Mouse (Mus musculus): ENCODE data around the gene Tspan31. TPM values are rescaled to one million over a fixed set of nuclear protein-coding genes. Genes with fewer than 3 reads are reported as not detected.

Tspan31 gene
- total and polyA plus RNA-seq, 2 experiments from 2014 or later: 98.1 to 105 TPM

DNA sequence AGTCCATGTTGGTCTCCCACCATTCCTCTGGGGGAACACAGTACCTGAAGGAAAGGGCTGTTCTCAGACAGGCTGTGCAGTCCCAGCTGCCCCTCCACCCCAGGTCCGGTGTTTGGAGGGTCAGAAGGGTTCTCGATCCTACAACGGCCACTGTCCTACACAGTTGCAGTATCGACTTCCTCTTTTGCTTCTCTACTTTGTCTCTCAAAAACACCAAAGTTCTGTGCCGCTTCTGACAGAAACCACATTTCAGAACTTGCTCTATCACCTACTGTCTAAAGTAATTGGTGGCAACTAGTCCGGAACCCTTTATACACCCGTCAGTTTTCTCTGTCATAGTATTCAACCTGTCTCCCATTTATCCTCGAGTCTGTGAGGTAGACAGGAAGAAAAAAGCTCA lies 14.7 kb downstream of the Tspan31 start:
- Histone ChIP-seq H3K4me1 (ENCODE audit: insufficient read depth) (0 out of 2 replicates have a peak, but pooled peaks cover 7% of the 10 kb centered on the region), H3K9me3 (ENCODE audit: low read length) (no peaks in the 10 kb centered on the region), H3K9ac (no peak overlapping the region), H3K4me3 (ENCODE audit: low read depth, low read length) (no peak overlapping the region), H3K36me3 (ENCODE audit: insufficient read depth) (peaks cover 46% of the 10 kb centered on the region), H3K27me3 (ENCODE audit: insufficient read depth, low read length) (peaks cover 5% of the 10 kb centered on the region), H3K4me2 (ENCODE audit: low read depth) (no peak overlapping the region), H3K27ac (ENCODE audit: low read depth, low read length) (no peak overlapping the region)
- 93% methylated on average over 8 of the region's 8 CpGs for WGBS
- ATAC-seq (no peak), DNase-seq (no peak)
- TF ChIP-seq CTCF (IDR thresholded peaks at IDR 0.05; ENCODE audit: low read depth): no peak

DNA sequence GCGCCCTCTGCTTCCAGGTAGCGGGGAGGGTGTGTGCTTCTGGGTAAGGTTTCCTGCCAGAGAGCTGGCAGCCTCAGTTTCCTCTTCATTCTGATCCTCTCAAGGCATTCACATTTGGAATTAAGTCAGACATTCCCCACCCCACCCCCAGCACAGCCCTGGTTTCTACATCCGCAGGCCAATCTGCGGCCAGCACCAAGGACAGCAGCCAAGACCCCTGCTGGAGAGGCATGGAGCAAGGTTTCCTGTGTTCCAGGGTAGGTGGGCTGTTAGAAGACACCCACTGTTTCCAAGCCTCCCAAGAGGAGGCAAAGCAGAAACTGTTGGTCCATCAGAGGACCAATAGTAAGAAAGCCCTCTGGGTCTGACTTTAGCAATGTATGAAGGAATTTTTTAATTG lies 15.4 kb downstream of the Tspan31 start:
- Histone ChIP-seq H3K4me1 (ENCODE audit: insufficient read depth) (0 out of 2 replicates have a peak, but pooled peaks cover 7% of the 10 kb centered on the region), H3K4me2 (ENCODE audit: low read depth) (no peak overlapping the region), H3K36me3 (ENCODE audit: insufficient read depth) (peaks cover 46% of the 10 kb centered on the region), H3K9ac (no peak overlapping the region), H3K4me3 (ENCODE audit: low read depth, low read length) (no peak overlapping the region), H3K9me3 (ENCODE audit: low read length) (no peaks in the 10 kb centered on the region), H3K27me3 (ENCODE audit: insufficient read depth, low read length) (peaks cover 13% of the 10 kb centered on the region), H3K27ac (ENCODE audit: low read depth, low read length) (no peak overlapping the region)
- DNase-seq (no peak), ATAC-seq (no peak)
- 75% methylated on average over 4 of the region's 4 CpGs for WGBS
- TF ChIP-seq CTCF (IDR thresholded peaks at IDR 0.05; ENCODE audit: low read depth): no peak

DNA sequence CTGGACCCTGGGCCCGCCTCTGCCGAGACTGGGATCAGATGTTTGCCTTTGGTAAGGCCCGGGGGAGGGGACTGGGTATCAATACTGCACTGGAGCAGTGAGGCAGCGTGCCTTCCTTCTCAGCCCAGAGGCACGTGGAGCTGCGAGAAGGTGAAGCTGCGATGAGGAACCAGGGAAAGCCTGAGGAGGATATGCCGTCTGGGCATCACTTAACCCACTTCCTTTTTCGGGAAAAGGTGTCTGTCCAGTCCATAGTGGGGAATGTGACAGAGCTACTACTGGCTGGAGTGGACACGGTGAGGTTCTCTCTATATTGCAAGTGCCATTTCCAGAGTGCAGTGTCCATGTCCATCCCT lies 20.0 kb downstream of the Tspan31 start:
- Histone ChIP-seq H3K36me3 (ENCODE audit: insufficient read depth) (peaks cover 18% of the 10 kb centered on the region), H3K4me1 (ENCODE audit: insufficient read depth) (no peaks in the 10 kb centered on the region), H3K4me3 (ENCODE audit: low read depth, low read length) (no peak overlapping the region), H3K9ac (no peak overlapping the region), H3K4me2 (ENCODE audit: low read depth) (no peak overlapping the region), H3K27me3 (ENCODE audit: insufficient read depth, low read length) (peaks cover 32% of the 10 kb centered on the region), H3K27ac (ENCODE audit: low read depth, low read length) (no peak overlapping the region), H3K9me3 (ENCODE audit: low read length) (no peaks in the 10 kb centered on the region)
- no peak for TF ChIP-seq CTCF (IDR thresholded peaks at IDR 0.05; ENCODE audit: low read depth)
- 17% methylated on average over 10 of the region's 10 CpGs for WGBS
- DNase-seq (no peak), ATAC-seq (no peak)

DNA sequence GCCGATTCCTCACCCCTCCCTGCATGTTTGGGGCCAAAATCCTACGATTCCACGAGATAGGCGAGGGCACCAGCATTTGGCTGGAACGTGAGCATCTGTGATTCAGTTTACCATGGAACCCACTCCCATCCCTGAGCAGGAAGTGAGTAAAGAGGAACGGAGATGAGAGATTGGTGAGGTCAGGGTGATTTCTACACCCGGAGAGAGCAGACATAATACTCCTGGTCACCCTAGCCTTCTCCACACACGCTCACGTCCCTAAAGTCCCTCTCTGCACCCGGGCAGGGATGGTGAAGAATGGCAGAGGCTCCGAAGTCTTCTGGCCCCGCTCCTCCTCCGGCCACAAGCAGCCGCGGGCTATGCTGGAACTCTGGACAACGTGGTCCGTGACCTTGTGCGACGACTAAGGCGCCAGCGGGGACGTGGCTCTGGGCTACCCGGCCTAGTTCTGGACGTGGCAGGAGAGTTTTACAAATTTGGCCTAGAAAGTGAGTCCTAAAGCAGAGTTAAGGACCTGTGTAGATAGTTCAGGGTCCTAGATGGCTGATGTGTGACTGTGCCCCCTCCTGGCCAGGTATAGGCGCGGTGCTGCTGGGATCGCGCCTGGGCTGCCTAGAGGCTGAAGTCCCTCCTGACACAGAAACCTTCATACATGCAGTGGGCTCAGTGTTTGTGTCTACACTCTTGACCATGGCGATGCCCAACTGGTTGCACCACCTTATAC lies 20.5 kb downstream of the Tspan31 start:
- H3K4me1 ChIP-seq (ENCODE audit: insufficient read depth): no peaks in the 10 kb centered on the region
- H3K9ac ChIP-seq: no peak overlapping the region
- 3% methylated on average over 29 of the region's 29 CpGs for WGBS
- DNase-seq (no peak), ATAC-seq (no peak)
- H3K36me3 ChIP-seq (ENCODE audit: insufficient read depth): peaks cover 15% of the 10 kb centered on the region; the same call in 1 of the 2 replicates
- H3K27ac ChIP-seq (ENCODE audit: low read depth, low read length): no peak overlapping the region
- peak; percentile 12; the same call in 1 of the 2 replicates for TF ChIP-seq CTCF (IDR thresholded peaks at IDR 0.05; ENCODE audit: low read depth)
- H3K9me3 ChIP-seq (ENCODE audit: low read length): no peaks in the 10 kb centered on the region
- no peak overlapping the region for H3K4me3 ChIP-seq (ENCODE audit: low read depth, low read length)
- H3K27me3 ChIP-seq (ENCODE audit: insufficient read depth, low read length): peaks cover 32% of the 10 kb centered on the region
- H3K4me2 ChIP-seq (ENCODE audit: low read depth): no peak overlapping the region

DNA sequence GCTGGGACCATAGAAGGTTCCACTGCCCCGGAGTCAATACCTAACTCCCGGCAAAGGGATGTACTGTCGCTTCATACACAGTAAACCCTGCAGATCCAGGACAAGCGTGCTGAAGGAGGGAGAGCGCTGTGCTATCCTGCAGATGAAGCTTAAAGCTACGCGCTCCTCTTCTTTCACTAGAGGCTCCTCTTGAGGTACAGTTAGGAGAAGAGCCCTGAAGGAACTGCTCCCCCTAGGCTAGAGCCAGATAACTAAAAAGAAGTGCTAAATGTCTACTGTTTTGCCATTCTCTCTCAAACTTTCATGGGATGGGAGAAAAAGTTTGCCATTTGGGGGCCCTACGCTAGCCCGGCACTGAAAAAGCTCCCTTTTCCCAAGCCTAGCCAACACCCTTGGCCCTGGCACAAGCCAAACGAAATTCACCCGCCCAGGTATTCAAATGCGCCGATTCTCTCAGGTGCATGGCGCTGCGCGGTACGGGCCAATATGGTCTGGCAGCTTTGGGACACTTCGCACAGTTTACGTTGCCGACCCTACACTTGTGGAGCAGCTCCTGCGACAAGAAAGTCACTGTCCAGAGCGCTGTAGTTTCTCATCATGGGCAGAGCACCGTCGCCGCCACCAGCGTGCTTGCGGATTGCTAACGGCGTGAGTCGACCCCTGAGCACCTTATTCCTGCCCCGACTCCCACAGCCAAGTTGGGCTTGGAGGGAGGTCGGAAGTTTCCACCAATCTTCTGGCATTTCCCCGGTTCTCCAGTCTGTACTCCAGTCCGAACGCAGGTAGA lies 21.3 kb downstream of the Tspan31 start:
- peak; percentile 34; the same call in 1 of the 2 replicates for ATAC-seq
- DNase-seq: no peak
- Histone ChIP-seq H3K4me2 (ENCODE audit: low read depth) (no peak overlapping the region), H3K27ac (ENCODE audit: low read depth, low read length) (no peak overlapping the region), H3K9me3 (ENCODE audit: low read length) (no peaks in the 10 kb centered on the region), H3K36me3 (ENCODE audit: insufficient read depth) (peaks cover 8% of the 10 kb centered on the region; the same call in 1 of the 2 replicates), H3K27me3 (ENCODE audit: insufficient read depth, low read length) (peaks cover 32% of the 10 kb centered on the region), H3K9ac (no peak overlapping the region), H3K4me3 (ENCODE audit: low read depth, low read length) (no peak overlapping the region), H3K4me1 (ENCODE audit: insufficient read depth) (no peaks in the 10 kb centered on the region)
- peak; percentile 24; the same call in 1 of the 2 replicates for TF ChIP-seq CTCF (IDR thresholded peaks at IDR 0.05; ENCODE audit: low read depth)
- WGBS: 5% methylated on average over 35 of the region's 35 CpGs

DNA sequence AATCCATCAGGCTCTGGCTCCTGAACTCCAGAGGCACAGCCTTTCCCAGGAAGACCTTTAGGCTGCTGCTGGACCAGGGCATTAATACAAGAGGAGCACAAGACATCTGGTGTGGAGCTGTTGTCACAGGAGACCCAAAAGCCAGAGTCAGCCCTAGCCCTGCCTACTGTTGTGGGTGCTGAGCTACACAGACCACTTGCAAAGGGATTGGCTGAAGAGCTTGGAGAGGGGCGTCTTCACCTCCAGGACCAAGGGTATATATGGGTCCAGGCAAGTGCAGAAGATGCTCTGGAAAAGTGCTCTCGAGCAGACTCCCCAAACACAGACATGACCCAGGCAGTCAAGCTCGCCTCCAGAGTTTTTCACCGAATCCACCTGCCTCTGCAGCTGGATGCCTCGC lies 22.1 kb downstream of the Tspan31 start, which contains the start of gene Cyp27b1:
Gene Cyp27b1 (plus strand): TSS at position 297 of the 400 bp plus-strand sequence.
- ATAC-seq (no peak), DNase-seq (no peak)
- Histone ChIP-seq H3K4me2 (ENCODE audit: low read depth) (no peak within 1 kb of the TSS), H3K9ac (no peak within 1 kb of the TSS), H3K27me3 (ENCODE audit: insufficient read depth, low read length) (peaks cover 32% of the 10 kb centered on the region), H3K27ac (ENCODE audit: low read depth, low read length) (no peak within 1 kb of the TSS), H3K9me3 (ENCODE audit: low read length) (no peaks in the 10 kb centered on the region), H3K36me3 (ENCODE audit: insufficient read depth) (peaks cover 4% of the 10 kb centered on the region; the same call in 1 of the 2 replicates), H3K4me3 (ENCODE audit: low read depth, low read length) (no peak within 1 kb of the TSS), H3K4me1 (ENCODE audit: insufficient read depth) (no peaks in the 10 kb centered on the region)
- WGBS: 27% methylated on average over 5 of the region's 5 CpGs
- TF ChIP-seq CTCF (IDR thresholded peaks at IDR 0.05; ENCODE audit: low read depth): no peak

DNA sequence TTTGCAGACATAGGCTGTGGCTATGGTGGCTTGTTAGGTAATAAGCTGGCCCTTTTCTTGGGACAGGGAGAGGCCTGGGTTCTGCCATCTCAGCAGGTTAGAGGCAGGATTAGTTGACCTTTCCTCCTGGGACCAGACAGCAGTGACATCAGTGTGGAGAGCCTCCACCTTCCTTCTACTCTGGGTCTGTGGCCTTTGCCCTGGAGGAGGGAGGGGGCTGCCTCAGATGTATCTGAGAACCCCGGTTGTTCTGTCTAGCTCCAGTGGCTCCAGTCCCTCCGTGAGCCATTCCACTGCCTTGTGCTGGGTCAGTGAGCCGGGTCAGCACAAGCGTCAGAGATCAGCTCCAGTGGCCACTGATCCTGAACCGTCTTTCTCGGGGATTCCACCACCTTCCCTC lies 26.9 kb downstream of the Tspan31 start:
- Histone ChIP-seq H3K9ac (no peak overlapping the region), H3K9me3 (ENCODE audit: low read length) (no peaks in the 10 kb centered on the region), H3K4me1 (ENCODE audit: insufficient read depth) (peaks cover 6% of the 10 kb centered on the region), H3K27me3 (ENCODE audit: insufficient read depth, low read length) (peaks cover 5% of the 10 kb centered on the region; the same call in 1 of the 2 replicates), H3K4me3 (ENCODE audit: low read depth, low read length) (no peak overlapping the region), H3K27ac (ENCODE audit: low read depth, low read length) (no peak overlapping the region), H3K36me3 (ENCODE audit: insufficient read depth) (0 out of 2 replicates have a peak, but pooled peaks cover 3% of the 10 kb centered on the region), H3K4me2 (ENCODE audit: low read depth) (no peak overlapping the region)
- no peak for TF ChIP-seq CTCF (IDR thresholded peaks at IDR 0.05; ENCODE audit: low read depth)
- DNase-seq: no peak
- no peak for ATAC-seq
- WGBS: 87% methylated on average over 6 of the region's 6 CpGs

All from forebrain, postnatal 0 days (tissue).